Mouse (Mus musculus) common myeloid progenitor, adult 5-6 weeks (primary cell): ENCODE measurements around the gene Cog3. TPM values are rescaled to one million over a fixed set of nuclear protein-coding genes. Genes with fewer than 3 reads are reported as not detected.

Source experiments
- ATAC-seq: replicated peaks from 2 replicates; pipeline ENCODE4 v1.8.0; 2016; ENCODE audit warnings: low read depth, mild to moderate bottlenecking, moderate TSS enrichment, inconsistent platforms; ENCODE audit not compliant: poor library complexity, severe bottlenecking
- total RNA-seq: library from RNA; stranded (forward); fragments of 200-1000, 187-1606 nt; gene quantifications from 2 replicates; pipeline ENCODE4 v1.2.3, GENCODE M21; 2017

Gene Cog3
- total RNA-seq, 1 experiment from 2014 or later: 24.4 TPM

DNA sequence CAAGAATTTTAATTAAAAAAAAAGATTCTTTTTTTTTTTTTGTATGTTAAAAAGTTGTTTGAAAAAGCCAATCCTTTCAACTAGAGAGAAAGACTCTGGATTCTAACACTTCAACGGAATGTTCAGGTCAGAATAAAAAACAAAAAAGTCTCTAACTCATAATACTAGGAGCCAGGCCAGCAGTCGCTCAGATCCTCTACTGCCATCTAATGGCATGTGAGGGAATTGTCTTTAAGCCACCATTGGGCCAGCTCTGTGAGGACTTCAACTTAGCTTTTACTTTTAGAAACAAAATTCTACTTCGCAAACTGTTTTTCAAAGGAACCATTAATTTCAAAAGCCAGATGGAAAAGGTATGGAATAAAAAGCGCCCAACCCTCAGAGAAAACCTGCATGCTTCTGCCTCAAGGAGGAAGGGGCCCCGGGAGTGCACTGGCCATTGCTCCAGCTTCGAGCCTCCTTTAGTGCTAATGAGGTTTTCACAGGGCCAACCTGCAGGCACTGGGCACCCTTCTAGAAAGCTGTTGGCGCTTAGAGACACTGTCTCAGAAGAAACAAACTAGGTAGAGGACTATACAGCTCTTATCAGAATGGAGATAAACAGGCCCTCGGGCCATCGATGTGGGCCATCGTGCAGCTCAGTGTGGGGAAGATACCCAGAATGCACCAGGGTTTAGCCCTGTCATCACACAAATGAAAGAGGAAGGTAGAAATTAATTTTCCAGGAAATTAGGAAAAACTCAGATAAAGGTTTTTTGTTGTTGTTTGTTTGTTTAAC is 6.9 kb upstream of the Cog3 start:
- peak; percentile 95 for ATAC-seq

DNA sequence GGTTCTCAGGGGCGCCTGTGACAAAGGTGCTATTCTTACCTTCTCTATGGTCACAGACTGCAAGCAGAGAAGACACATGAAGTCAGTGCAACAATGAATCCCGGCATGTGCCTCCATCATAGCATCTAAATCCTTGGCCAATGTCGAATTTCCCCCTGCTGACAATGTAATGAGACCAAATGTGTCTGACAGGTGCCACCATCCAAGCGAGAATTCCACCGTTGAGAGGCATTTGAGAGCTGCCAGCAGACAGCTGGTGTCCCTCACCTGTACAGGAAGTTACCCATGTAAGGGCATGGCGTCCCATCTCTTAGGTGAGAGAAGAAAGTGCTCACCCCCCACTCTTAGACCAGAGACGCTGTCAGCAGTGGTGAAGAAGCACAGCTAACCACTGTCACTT is 4.1 kb upstream of the Cog3 start:
- ATAC-seq: no peak

DNA sequence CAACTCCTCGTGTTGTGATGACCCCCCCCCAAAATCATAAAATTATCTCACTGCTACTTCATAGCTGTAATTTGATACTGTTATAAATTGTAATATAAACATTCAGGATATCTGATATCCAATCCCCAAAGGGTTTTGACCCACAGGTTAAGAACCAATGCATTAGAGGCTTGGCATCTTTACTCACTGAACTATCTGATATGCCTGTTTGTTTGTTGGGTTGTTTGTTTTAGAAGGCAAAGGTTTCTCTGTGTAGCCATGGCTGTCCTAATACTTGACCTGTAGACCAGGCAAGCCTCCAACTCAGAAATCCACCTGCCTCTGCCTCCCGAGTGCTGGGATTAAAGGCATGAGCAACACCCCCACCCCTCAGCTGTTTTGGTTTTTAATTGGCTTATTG is 3.5 kb upstream of the Cog3 start:
- ATAC-seq: no peak

DNA sequence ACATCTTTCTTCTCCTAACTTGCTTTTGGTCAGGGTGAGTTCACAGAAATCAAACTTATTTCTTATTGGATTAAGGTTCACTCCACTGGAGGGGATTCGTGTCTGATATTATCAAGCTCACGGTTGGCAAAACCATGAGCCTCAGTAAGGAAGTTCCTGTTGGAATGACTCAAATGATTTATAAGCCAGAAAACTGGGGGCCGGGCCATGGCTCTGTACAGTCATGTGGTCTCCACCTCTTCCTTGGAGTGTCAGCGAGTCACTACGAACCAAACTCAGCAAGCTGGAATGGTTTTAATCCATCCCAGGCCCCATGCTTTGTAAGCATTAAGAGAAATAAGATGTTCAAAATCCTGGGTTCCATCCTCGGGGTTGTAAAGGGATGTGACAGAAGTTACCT is 2.7 kb upstream of the Cog3 start:
- ATAC-seq: no peak

DNA sequence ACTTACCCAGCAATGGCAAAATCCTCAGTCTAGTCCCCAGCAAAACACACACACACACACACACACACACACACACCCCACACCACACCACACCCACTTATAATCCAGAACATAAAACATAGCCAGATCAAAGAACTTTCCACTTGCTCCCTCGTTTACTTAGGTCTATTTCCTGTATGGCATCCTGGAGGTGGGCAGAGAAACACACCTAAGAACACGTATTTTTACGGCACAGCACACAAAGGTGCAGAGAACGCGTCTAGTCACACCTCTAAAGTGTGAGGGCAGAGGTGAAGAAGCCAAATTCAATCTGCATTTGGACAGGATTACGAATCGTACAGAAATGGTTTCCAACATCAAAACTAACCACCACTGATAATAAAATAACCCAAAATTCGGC is 1.1 kb downstream of the Cog3 start:
- no peak for ATAC-seq

DNA sequence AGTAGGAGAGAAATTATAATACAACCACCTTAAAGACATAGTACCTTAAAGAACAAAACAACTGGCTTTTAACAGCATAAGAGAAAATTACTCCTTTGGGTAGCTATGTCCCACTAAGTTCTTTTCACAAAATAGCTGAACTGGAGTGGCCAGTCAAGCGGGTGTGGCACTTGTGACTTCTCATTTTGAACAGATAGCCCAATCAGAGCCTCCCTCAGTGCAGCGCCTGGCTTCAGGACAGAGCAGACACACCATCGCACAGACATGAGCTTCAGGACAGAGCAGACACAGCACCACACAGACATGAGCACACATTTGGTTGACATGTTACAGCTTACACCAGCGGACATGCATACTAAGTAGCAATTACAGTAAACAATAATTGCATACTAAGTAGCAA is 3.3 kb downstream of the Cog3 start:
- ATAC-seq: no peak

DNA sequence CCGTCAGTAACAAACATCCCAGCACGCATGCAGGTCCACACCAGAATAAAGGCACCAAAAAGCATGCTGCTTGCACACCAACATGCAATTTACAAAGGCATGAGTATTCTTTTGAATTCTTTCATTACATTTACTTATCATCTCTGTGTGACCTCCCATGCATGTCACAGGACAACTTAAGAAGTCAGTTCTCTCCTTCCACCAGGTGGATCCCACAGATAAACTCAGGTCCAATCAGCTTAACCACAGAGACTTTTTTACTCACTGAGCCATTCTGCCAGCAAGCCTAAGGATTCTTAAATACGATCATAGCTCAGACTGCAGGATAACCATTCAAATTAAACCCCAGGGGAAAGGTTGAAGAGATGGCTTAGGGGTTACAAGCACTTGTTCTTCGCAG is 5.2 kb downstream of the Cog3 start:
- peak; percentile 40; the same call in 1 of the 2 replicates for ATAC-seq

DNA sequence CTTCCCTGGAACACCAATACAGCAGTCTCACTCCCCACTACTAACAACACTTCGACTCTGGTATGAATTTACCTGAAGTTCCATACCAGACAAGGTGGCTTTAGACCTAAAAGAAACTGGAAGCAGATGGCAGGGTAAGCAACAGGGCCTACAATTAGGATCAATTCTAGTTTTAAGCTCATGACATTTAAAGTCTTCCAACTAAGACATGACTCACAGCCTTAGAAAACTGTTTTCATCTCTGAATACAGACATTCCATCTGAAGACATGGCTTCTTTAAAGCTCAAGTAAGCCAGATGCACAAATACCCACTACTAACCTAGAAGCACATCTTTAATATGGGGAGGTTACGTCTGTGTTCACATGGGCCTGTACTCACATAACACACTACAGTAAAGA is 6.4 kb downstream of the Cog3 start:
- ATAC-seq: no peak

DNA sequence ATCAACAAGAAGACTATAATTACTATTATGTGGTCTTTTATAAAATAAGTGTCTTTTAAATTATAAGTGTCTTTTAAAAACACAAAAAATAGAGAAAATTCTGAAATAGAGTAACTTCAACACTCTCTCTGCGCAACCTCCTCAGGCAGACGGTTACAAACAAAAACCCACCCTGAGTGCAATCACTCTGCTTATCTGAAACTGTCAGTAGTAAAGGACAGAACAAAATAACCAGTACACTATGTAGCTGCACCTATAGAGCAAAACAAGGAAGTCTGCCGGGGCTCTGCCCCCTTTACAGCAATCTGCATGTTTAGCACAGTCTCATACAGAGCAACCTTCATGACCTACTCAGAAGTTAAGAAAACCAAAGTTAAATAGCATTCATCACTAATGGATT is 12.4 kb downstream of the Cog3 start:
- no peak for ATAC-seq

DNA sequence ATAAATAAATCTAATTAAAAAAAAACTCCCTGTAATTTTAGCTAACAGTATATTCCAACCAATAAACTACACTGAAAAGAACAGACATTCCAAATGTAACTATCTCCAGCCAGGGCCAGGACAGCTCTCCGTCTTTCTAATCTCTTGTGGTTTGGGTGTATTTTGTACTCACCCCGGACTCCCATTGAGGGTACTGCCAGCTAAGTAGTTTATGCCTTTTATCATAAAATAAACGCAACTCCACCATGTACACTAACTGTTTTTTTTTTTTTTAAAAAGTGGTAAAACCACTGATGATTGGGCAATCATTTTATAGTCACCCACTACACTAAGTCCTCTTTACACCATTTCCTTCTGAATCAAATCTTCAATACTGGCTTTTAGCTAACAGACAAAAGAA is 18.7 kb downstream of the Cog3 start:
- peak; percentile 52; the same call in 1 of the 2 replicates for ATAC-seq

DNA sequence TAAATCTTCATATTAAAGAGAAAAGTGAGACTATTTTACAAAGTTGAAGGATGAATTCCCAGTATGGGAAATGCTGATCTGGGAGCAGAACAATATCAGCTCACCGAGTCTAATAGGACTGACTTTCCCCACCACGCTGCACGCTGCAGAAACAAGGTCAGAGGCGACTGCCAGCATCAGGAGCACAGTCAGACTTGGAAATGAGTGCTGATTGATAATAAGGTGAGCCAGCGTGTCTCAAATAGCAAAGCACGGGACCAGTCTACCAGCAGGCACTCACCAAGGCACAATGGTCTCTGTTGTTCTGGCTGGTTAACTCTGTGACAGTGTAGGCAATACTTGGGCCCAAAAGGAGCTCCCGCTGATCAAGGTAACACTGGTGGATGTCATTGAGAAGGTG is 21.7 kb downstream of the Cog3 start:
- ATAC-seq: no peak

DNA sequence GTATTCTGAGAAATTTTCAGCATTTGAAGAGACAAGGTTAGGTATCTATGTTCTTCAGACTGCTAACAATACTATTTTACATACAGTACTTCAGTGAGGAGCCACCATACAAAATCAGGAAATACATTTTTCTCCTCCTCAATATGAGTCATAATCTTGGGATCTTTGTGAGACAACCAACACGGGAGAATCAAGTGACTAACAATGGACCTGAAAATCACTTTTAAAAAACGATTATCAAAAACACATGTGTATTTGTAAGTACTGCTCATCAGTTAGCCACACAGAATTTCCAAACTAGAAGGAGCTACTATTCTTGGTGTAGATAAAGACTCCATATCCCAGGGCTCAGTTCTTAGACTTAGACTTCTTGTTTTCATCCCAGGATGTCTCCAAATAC is 23.0 kb downstream of the Cog3 start:
- no peak for ATAC-seq

DNA sequence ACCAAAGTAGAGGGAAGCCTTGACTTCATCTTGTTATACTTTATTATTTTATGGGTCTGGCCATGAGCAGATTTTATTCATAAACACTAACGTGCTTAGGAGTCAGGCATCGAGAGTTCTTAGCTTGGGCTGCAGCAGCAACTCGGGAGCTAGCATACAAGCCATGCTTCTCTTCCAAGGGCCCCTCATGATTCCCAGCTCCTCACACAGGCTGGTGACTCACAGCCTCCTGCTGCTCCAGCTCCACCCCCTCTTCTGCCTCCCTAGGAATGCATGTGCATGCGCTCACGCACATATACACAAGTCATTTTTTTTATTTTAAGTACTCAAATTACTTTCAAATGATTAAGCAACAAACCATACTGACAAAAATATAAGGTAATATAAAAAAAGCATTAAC is 26.2 kb downstream of the Cog3 start:
- ATAC-seq: no peak

DNA sequence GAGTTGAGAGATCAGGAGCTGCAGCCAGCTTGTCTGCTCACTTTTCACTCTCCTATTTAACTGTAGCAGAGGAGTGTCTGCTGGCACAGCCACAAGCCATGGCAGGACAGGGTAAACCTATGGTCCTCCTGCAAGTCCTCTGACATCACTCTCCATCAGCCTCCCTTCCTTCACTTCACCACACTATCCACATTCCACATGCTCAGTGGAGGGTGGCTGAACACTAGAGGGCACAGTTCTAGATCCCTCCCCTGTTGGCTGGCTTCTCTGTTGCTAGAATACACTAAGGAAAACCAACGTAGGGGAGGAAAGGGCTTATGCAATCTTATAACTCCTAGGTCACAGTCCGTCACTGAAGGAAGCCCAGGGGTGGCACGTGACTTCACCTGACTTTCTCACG is 27.3 kb downstream of the Cog3 start:
- peak; percentile 74; the same call in 1 of the 2 replicates for ATAC-seq

DNA sequence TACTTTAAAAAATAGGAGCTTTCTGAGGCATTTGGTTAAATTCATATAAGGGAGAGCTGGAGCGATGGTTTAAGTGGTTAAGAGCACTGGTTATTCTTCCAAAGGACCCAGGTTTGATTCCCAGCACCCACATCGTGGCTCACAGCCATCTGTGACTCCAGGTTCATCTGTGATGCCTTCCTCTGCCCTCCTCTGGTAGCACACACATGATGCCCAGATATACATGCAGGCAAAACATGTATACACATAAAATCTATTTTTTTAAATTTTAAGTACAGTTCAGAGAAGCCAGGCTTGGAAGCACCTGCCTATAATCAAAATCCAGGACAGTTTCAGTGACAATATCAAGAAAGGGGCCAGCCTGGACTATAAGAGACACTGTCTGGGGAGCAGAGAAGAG is 31.5 kb downstream of the Cog3 start:
- ATAC-seq: no peak

DNA sequence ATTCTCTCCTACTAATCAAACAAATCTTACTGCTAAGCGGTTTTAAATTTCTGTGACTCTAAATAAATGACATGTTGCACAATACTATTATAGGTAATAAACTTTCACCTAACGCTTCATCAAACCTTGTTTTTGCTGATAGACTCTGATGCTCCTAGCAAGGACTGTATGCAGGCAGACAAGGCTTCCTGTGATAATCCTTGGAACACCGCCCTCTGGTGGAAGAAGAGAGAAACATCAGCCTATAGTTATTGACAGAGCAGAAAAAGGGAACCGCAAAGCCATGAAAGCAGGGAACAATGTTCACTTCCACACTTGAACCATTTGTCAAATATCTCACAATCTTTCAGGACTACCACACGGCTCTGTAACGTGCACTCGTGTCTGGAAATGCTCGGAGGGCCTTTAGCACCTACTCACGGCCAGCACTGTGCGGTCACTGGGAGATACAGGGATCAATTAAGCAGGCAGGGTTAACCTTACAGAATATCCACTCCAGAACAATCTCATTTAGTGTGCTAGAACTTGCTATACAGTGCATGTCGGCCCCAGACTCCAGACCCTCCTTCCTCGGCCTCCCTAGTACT is 32.2 kb downstream of the Cog3 start:
- ATAC-seq: peak; percentile 80; the same call in 1 of the 2 replicates

DNA sequence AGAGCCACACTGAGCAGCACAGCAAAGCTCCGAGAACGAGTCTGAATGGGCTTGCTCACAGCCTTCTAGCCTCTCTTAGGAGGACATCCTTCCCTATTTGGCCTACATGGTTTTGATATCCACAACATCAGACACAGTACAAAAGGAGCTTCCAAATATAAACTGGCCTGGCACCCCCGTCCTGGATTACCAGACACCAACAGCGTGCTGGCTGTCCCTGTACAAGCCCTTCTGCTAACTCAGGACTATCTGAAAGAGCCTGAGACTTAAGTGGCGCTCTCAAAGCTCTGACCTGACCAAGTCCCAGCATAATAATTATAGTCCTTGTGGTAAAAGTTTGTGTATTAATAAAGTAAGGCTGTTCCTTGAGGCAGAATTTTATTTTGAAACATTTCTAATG is 34.2 kb downstream of the Cog3 start:
- no peak for ATAC-seq

DNA sequence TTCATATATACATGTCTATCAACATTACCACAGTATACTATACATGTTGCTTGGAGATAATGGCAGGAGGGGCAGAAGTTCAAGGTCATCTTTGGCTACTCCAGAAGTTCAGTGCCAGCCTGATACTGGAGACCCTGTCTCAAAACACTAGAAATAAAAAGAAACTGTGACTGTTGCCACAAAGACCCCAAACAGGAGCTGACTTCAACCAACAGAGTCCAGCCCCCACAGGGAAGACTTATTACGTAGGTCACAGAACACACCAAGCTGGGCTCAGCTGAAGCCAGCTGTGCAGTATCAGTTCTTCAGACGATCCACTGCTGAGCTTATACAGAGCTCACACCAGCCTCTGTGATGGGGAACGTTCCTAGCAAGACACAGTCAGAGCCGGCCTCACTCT is 37.9 kb downstream of the Cog3 start:
- no peak for ATAC-seq

DNA sequence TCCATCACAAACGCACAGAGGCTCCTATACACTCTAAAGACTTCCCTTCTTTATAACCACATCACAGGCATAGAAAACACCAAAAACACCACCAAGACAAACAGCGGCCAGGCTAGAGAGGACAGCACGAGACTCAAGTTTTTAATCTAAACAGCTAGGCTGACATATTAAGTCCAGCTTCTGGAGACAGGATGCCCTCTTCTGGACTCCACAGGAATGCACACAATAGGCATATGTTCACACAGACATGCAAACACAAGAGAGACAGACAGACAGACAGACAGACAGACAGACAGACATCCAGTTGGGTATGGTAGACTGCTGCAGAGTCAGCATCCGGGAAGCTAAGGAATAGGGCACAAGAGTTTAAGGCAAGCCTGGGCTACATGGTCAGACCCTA is 40.7 kb downstream of the Cog3 start:
- no peak for ATAC-seq

DNA sequence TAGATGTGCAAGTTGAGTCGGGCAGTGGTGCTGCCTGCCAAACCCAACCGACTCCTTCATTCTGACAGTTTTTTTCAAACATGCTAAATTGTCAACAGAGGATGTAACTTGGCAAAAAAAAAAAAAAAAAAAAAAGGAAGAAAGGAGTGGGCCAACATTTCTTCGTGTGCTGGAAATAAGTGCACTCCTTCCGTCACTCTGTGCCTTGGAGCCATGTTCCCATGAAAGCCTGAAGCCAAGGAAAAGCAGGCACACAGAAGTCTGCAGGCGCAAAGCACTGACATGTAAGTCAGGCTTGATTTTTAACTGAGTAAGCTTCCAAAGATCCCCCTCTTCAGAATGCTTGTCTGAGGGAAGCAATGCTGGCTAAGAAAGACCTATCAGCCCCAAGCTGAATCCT is 41.6 kb downstream of the Cog3 start:
- ATAC-seq: no peak

DNA sequence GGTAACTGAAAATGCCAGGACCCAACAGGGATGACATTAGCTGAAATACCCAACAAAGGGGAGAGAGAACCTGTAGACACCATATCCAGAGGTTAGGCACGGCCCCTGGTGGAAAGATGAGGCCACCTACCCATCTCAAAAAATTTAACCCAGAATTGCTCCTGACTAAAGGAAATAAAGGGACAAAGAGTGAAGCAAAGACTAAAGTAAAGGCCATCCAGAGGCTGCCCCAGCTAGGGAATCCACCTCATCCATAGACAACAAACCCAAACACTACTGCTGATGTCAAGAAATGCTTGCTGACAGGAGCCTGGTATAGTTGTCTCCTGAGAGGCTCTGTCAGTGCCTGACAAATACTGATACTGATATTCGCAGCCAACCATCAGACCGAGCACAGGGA is 42.6 kb downstream of the Cog3 start:
- no peak for ATAC-seq

DNA sequence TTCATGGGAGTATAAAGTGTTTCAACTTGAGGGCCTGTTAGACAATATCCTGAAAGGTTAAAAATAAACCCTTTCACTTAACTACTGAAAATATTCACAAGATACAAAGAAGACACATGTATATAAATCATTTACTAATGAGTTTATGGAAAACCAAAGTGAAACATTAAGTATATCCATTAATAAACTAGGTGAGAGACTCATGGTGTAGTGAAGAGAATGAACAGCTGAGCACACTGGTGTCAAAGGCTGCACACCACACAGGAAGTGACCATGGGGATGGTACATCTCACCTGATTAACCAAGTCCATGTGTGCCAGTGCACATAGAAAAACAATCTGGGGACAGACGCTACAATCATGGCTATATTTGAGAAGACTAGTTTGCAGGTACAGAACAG is 45.3 kb downstream of the Cog3 start:
- no peak for ATAC-seq
